Mouse (Mus musculus) heart, embryonic 11.5 days (tissue): ENCODE measurements around the gene D630036H23Rik. TPM values are rescaled to one million over a fixed set of nuclear protein-coding genes. Genes with fewer than 3 reads are reported as not detected.
"Not testable (repeated sequence)": the region's sequence is repeated elsewhere in the genome, so short reads cannot be mapped to it uniquely, and the experiment has no call there.

ENCODE experiments used
- ATAC-seq: fragments of 200-750 bp; cut with Nextera tagmentation; replicated peaks from 2 replicates; pipeline ENCODE4 v1.8.0; 2017; ENCODE audit warnings: moderate library complexity; ENCODE audit not compliant: insufficient number of reproducible peaks, low FRiP score, low TSS enrichment
- H3K27ac ChIP-seq: fragments of 300-500 bp; sonication (generic); 2 replicates; pipeline ENCODE4 v1.5.1; 2014; ENCODE audit warnings: mild to moderate bottlenecking, low read depth, low read length
- H3K27me3 ChIP-seq: fragments of 300-500 bp; sonication (generic); 2 replicates; pipeline ENCODE4 v1.6.1; 2014; ENCODE audit warnings: mild to moderate bottlenecking, low read length, mixed read lengths; ENCODE audit not compliant: control insufficient read depth, insufficient read depth
- H3K36me3 ChIP-seq: fragments of 300-500 bp; sonication (generic); 2 replicates; pipeline ENCODE4 v1.6.1; 2014; ENCODE audit warnings: mild to moderate bottlenecking, low read length, moderate library complexity, mixed read lengths; ENCODE audit not compliant: control insufficient read depth, insufficient read depth
- H3K4me1 ChIP-seq: fragments of 300-500 bp; sonication (generic); 2 replicates; pipeline ENCODE4 v1.6.1; 2014; ENCODE audit warnings: low read length; ENCODE audit not compliant: control insufficient read depth, insufficient read depth
- H3K4me2 ChIP-seq: fragments of 300-500 bp; sonication (generic); 2 replicates; pipeline ENCODE4 v1.6.1; 2014; ENCODE audit warnings: mild to moderate bottlenecking, moderate library complexity
- H3K4me3 ChIP-seq: fragments of 300-500 bp; sonication (generic); 2 replicates; pipeline ENCODE4 v1.5.1; 2014; ENCODE audit warnings: low read depth, low read length
- H3K9ac ChIP-seq: fragments of 300-500 bp; sonication (generic); 2 replicates; pipeline ENCODE4 v1.6.1; 2014; ENCODE audit warnings: mild to moderate bottlenecking, low read depth, low read length, moderate library complexity
- H3K9me3 ChIP-seq: fragments of 300-500 bp; sonication (generic); replicated peaks from 2 replicates; pipeline ENCODE4 v1.6.1; 2016; ENCODE audit warnings: low read length; ENCODE audit not compliant: control insufficient read depth
- WGBS: fragments of 180-500 bp; shearing (Covaris S2); extraction: QIAGEN DNeasy Blood & Tissue Kit; methylation state at CpG from one replicate; pipeline ENCODE4 v1.1.7; 2014; ENCODE audit not compliant: insufficient replicate concordance; 5-methylcytosine and 5-hydroxymethylcytosine counted together
- polyA plus RNA-seq: library from polyadenylated mRNA; unstranded; fragments of >200 nt; fragmentation: Nextera tagmentation; extraction: Ambion mirVana; gene quantifications from 2 replicates; pipeline ENCODE4 v1.2.1, GENCODE M21; 2014

The D630036H23Rik gene
- polyA plus RNA-seq, 1 experiment from 2014 or later = 1.9 TPM

GRCm38 (mm10) chr12:36380254-36380653, 1.7 kb downstream of the D630036H23Rik start:
- H3K4me1 ChIP-seq = 0 out of 2 replicates have a peak, but pooled peaks cover 3% of the 10 kb centered on the region
- no peaks in the 10 kb centered on the region for H3K36me3 ChIP-seq
- WGBS = 62% methylated on average over 3 of the region's 3 CpGs
- H3K4me3 ChIP-seq = no peak overlapping the region
- H3K4me2 ChIP-seq = no peak overlapping the region
- H3K9ac ChIP-seq = no peak overlapping the region
- ATAC-seq = no peak
- no peak overlapping the region for H3K27ac ChIP-seq
- no peaks in the 10 kb centered on the region for H3K27me3 ChIP-seq
- H3K9me3 ChIP-seq = no peaks in the 10 kb centered on the region

- WGBS = 64% methylated on average over 3 of the region's 4 CpGs
- H3K27ac ChIP-seq, H3K27me3 ChIP-seq, H3K9ac ChIP-seq, H3K4me2 ChIP-seq, ATAC-seq, H3K36me3 ChIP-seq, H3K4me3 ChIP-seq, H3K9me3 ChIP-seq, H3K4me1 ChIP-seq: not testable (repeated sequence)
Measured at GRCm38 (mm10) chr12:36376391-36376790, 5.6 kb downstream of the D630036H23Rik start.

GRCm38 (mm10) chr12:36373237-36373998, 8.6 kb downstream of the D630036H23Rik start:
- H3K9me3 ChIP-seq = no peaks in the 10 kb centered on the region
- ATAC-seq = no peak
- no peaks in the 10 kb centered on the region for H3K27me3 ChIP-seq
- no peak overlapping the region for H3K27ac ChIP-seq
- H3K9ac ChIP-seq = no peak overlapping the region
- H3K4me1 ChIP-seq = no peaks in the 10 kb centered on the region
- no peak overlapping the region for H3K4me3 ChIP-seq
- 42% methylated on average over 4 of the region's 4 CpGs for WGBS
- no peaks in the 10 kb centered on the region for H3K36me3 ChIP-seq
- H3K4me2 ChIP-seq = no peak overlapping the region

- Histone ChIP-seq H3K4me1 (no peaks in the 10 kb centered on the region), H3K9me3 (no peaks in the 10 kb centered on the region), H3K4me3 (no peak overlapping the region), H3K9ac (no peak overlapping the region), H3K36me3 (no peaks in the 10 kb centered on the region), H3K4me2 (no peak overlapping the region), H3K27ac (no peak overlapping the region), H3K27me3 (no peaks in the 10 kb centered on the region)
- WGBS = 84% methylated on average over 4 of the region's 4 CpGs
- no peak for ATAC-seq
Measured at GRCm38 (mm10) chr12:36364013-36364412, 18.0 kb downstream of the D630036H23Rik start.

GRCm38 (mm10) chr12:36360693-36361092, 21.3 kb downstream of the D630036H23Rik start:
- H3K4me2 ChIP-seq = no peak overlapping the region
- H3K36me3 ChIP-seq = no peaks in the 10 kb centered on the region
- H3K9me3 ChIP-seq = no peaks in the 10 kb centered on the region
- no peak for ATAC-seq
- WGBS = 84% methylated on average over 5 of the region's 5 CpGs
- no peak overlapping the region for H3K9ac ChIP-seq
- H3K27ac ChIP-seq = no peak overlapping the region
- no peak overlapping the region for H3K4me3 ChIP-seq
- no peaks in the 10 kb centered on the region for H3K4me1 ChIP-seq
- H3K27me3 ChIP-seq = no peaks in the 10 kb centered on the region

GRCm38 (mm10) chr12:36360064-36360463, 21.9 kb downstream of the D630036H23Rik start:
- H3K27ac ChIP-seq = no peak overlapping the region
- no peak overlapping the region for H3K4me2 ChIP-seq
- H3K9me3 ChIP-seq = no peaks in the 10 kb centered on the region
- H3K27me3 ChIP-seq = no peaks in the 10 kb centered on the region
- no peak overlapping the region for H3K4me3 ChIP-seq
- no peaks in the 10 kb centered on the region for H3K36me3 ChIP-seq
- no peak overlapping the region for H3K9ac ChIP-seq
- no peak for ATAC-seq
- H3K4me1 ChIP-seq = no peaks in the 10 kb centered on the region
- 82% methylated on average over 3 of the region's 3 CpGs for WGBS

- H3K4me1 ChIP-seq = no peaks in the 10 kb centered on the region
- H3K4me2 ChIP-seq = no peak overlapping the region
- H3K36me3 ChIP-seq = no peaks in the 10 kb centered on the region
- no peak overlapping the region for H3K4me3 ChIP-seq
- no peaks in the 10 kb centered on the region for H3K27me3 ChIP-seq
- no peak for ATAC-seq
- no peaks in the 10 kb centered on the region for H3K9me3 ChIP-seq
- H3K9ac ChIP-seq = no peak overlapping the region
- WGBS = 55% methylated on average over 4 of the region's 4 CpGs
- no peak overlapping the region for H3K27ac ChIP-seq
Measured at GRCm38 (mm10) chr12:36344131-36344530, 37.9 kb downstream of the D630036H23Rik start.

- no peak overlapping the region for H3K27ac ChIP-seq
- no peaks in the 10 kb centered on the region for H3K36me3 ChIP-seq
- no peak overlapping the region for H3K9ac ChIP-seq
- ATAC-seq = no peak
- H3K27me3 ChIP-seq = no peaks in the 10 kb centered on the region
- no peak overlapping the region for H3K4me2 ChIP-seq
- 52% methylated on average over 9 of the region's 9 CpGs for WGBS
- H3K4me3 ChIP-seq = no peak overlapping the region
- H3K4me1 ChIP-seq = no peaks in the 10 kb centered on the region
- H3K9me3 ChIP-seq = no peaks in the 10 kb centered on the region
Measured at GRCm38 (mm10) chr12:36333837-36334281, 48.1 kb downstream of the D630036H23Rik start.

- Histone ChIP-seq H3K4me1 (no peaks in the 10 kb centered on the region), H3K9ac (no peak overlapping the region), H3K27ac (no peak overlapping the region), H3K9me3 (no peaks in the 10 kb centered on the region), H3K27me3 (no peaks in the 10 kb centered on the region), H3K36me3 (no peaks in the 10 kb centered on the region), H3K4me3 (no peak overlapping the region), H3K4me2 (no peak overlapping the region)
- 71% methylated on average over 1 of the region's 1 CpGs for WGBS
- ATAC-seq = no peak
Measured at GRCm38 (mm10) chr12:36332676-36333075, 49.3 kb downstream of the D630036H23Rik start.
